Mouse (Mus musculus) heart, postnatal 0 days (tissue): ENCODE measurements around the gene Cdt1. TPM values are rescaled to one million over a fixed set of nuclear protein-coding genes. Genes with fewer than 3 reads are reported as not detected.

Experiments used
- ATAC-seq: fragments of 200-750 bp; cut with Nextera tagmentation; 2 replicates; pipeline ENCODE4 v1.8.0; 2017; ENCODE audit warnings: low read depth, moderate number of reproducible peaks, moderate library complexity; ENCODE audit not compliant: insufficient read depth
- DNase-seq: peaks from one replicate; pipeline ENCODE4 v3.0.0-alpha.2; 2016; ENCODE audit warnings: low spot score
- H3K27ac ChIP-seq: fragments of 300-500 bp; sonication (generic); 2 replicates; pipeline ENCODE4 v1.5.1; 2014; ENCODE audit warnings: low read depth, mild to moderate bottlenecking
- H3K27me3 ChIP-seq: fragments of 300-500 bp; sonication (generic); 2 replicates; pipeline ENCODE4 v1.6.1; 2014; ENCODE audit warnings: low read length, mixed read lengths; ENCODE audit not compliant: control insufficient read depth, insufficient read depth
- H3K36me3 ChIP-seq: fragments of 300-500 bp; sonication (generic); replicated peaks from 2 replicates; pipeline ENCODE4 v1.6.1; 2014; ENCODE audit warnings: low read length, mixed read lengths; ENCODE audit not compliant: control insufficient read depth, insufficient read depth
- H3K4me1 ChIP-seq: fragments of 300-500 bp; sonication (generic); 2 replicates; pipeline ENCODE4 v1.6.1; 2014; ENCODE audit warnings: antibody characterized with exemption; ENCODE audit not compliant: control insufficient read depth, insufficient read depth
- H3K4me2 ChIP-seq: fragments of 300-500 bp; sonication (generic); 2 replicates; pipeline ENCODE4 v1.6.1; 2014; ENCODE audit warnings: low read depth, mild to moderate bottlenecking, low read length, moderate library complexity
- H3K4me3 ChIP-seq: fragments of 300-500 bp; sonication (generic); 2 replicates; pipeline ENCODE4 v1.5.1; 2014; ENCODE audit warnings: low read depth, low read length
- H3K9ac ChIP-seq: fragments of 300-500 bp; sonication (generic); replicated peaks from 2 replicates; pipeline ENCODE4 v1.6.1; 2014; ENCODE audit warnings: low read depth, low read length, mixed read lengths
- H3K9me3 ChIP-seq: fragments of 300-500 bp; sonication (generic); replicated peaks from 2 replicates; pipeline ENCODE4 v1.6.1; 2016; ENCODE audit warnings: low read length; ENCODE audit not compliant: control insufficient read depth
- CTCF ChIP-seq: IDR thresholded peaks from 2 replicates; pipeline ENCODE4 v1.5.1; 2016; ENCODE audit warnings: antibody characterized with exemption, control low read depth, low read depth
- EP300 ChIP-seq: IDR thresholded peaks from 2 replicates; pipeline ENCODE4 v1.6.1; 2016; ENCODE audit warnings: antibody characterized with exemption, low read depth
- WGBS: fragments of 180-500 bp; shearing (Covaris S2); extraction: QIAGEN DNeasy Blood & Tissue Kit; methylation state at CpG from one replicate; pipeline ENCODE4 v1.1.7; 2014; 5-methylcytosine and 5-hydroxymethylcytosine counted together
- polyA plus RNA-seq: library from polyadenylated mRNA; unstranded; fragments of >200 nt; fragmentation: Nextera tagmentation; extraction: Ambion mirVana; gene quantifications from 2 replicates; pipeline ENCODE4 v1.2.1, GENCODE M21; 2015
- total RNA-seq: library from RNA; depleted of rRNA; stranded (reverse); fragments of >200 nt; gene quantifications from 2 replicates; pipeline ENCODE4 v1.2.3, GENCODE M21; 2014; ENCODE audit warnings: low replicate concordance

The Cdt1 gene
- total and polyA plus RNA-seq, 2 experiments from 2014 or later = 9.9 to 27.5 TPM

GRCm38 (mm10) chr8:122558671-122559349, 9.0 kb upstream of the Cdt1 start:
- peak; percentile 39; the same call in 1 of the 2 replicates for ATAC-seq
- Histone ChIP-seq H3K9ac (no peak overlapping the region), H3K36me3 (no peaks in the 10 kb centered on the region), H3K4me1 (no peaks in the 10 kb centered on the region), H3K27me3 (no peaks in the 10 kb centered on the region), H3K4me3 (no peak overlapping the region), H3K9me3 (no peaks in the 10 kb centered on the region), H3K4me2 (no peak overlapping the region), H3K27ac (no peak overlapping the region)
- peak; percentile 10; the same call in 1 of the 2 replicates for TF ChIP-seq CTCF
- no peak for TF ChIP-seq EP300
- no peak for DNase-seq
- 27% methylated on average over 8 of the region's 12 CpGs for WGBS

DNA sequence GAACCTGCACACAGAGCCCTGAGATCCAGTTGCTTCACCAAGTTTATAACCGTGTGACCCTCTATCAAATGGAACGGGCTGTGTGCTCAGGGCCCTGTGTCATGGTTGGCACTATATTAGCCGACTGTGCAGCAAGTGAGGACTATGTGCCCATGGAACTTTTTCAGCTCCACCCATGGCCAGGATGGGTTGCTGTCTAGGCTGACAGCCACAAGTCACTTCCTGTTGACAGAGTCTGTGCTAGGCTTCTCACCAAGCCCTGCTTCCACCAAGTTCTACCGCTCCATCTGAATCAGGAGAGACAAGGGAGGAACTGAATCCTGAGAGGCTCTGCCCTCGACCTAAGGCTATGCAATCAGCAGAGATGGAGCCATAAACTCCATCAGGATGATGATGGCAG, 6.6 kb upstream of the Cdt1 start:
- DNase-seq (no peak), ATAC-seq (no peak)
- no peaks in the 10 kb centered on the region for H3K36me3 ChIP-seq
- TF ChIP-seq EP300 (no peak), CTCF (no peak)
- H3K4me3 ChIP-seq = no peak overlapping the region
- no peaks in the 10 kb centered on the region for H3K4me1 ChIP-seq
- no peak overlapping the region for H3K27ac ChIP-seq
- WGBS = 65% methylated on average over 5 of the region's 5 CpGs
- no peaks in the 10 kb centered on the region for H3K27me3 ChIP-seq
- no peak overlapping the region for H3K4me2 ChIP-seq
- H3K9ac ChIP-seq = no peak overlapping the region
- no peaks in the 10 kb centered on the region for H3K9me3 ChIP-seq

- DNase-seq (no peak), ATAC-seq (no peak)
- Histone ChIP-seq H3K27me3 (no peaks in the 10 kb centered on the region), H3K4me1 (peaks cover 20% of the 10 kb centered on the region), H3K9ac (no peak overlapping the region), H3K4me2 (no peak overlapping the region), H3K27ac (no peak overlapping the region), H3K36me3 (no peaks in the 10 kb centered on the region), H3K9me3 (no peaks in the 10 kb centered on the region), H3K4me3 (no peak overlapping the region)
- TF ChIP-seq EP300 (no peak), CTCF (no peak)
- 78% methylated on average over 25 of the region's 25 CpGs for WGBS
Observed at GRCm38 (mm10) chr8:122564363-122565352, 3.2 kb upstream of the Cdt1 start.

DNA sequence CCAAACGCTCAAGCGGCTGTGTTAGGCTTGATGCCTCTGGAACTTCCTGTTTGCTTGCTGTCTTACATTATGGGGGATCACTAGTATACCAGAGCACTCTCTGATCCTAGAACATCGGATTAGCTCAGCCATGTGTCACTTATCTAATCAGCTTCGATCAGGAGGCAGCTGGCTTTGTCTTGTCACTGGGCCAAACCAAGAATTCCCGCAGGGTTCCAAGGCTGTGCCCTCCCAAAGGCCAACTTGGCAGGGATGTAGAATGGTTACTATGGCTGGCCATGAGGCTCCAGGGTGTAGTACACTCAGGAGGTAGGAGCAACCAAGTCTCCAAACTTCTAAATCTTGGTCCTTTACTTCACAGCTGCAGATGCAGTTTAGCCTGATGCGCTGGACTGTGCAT, 1.0 kb upstream of the Cdt1 start:
- DNase-seq = no peak
- H3K36me3 ChIP-seq = peaks cover 18% of the 10 kb centered on the region
- no peaks in the 10 kb centered on the region for H3K9me3 ChIP-seq
- no peak for TF ChIP-seq EP300
- no peak for TF ChIP-seq CTCF
- H3K4me2 ChIP-seq = peak overlapping the region; percentile 70
- H3K9ac ChIP-seq = peak overlapping the region; percentile 67; the same call in 1 of the 2 replicates
- 26% methylated on average over 6 of the region's 6 CpGs for WGBS
- ATAC-seq = no peak
- no peaks in the 10 kb centered on the region for H3K27me3 ChIP-seq
- H3K4me1 ChIP-seq = peaks cover 20% of the 10 kb centered on the region
- peak overlapping the region; percentile 57 for H3K4me3 ChIP-seq
- peak overlapping the region; percentile 94 for H3K27ac ChIP-seq

DNA sequence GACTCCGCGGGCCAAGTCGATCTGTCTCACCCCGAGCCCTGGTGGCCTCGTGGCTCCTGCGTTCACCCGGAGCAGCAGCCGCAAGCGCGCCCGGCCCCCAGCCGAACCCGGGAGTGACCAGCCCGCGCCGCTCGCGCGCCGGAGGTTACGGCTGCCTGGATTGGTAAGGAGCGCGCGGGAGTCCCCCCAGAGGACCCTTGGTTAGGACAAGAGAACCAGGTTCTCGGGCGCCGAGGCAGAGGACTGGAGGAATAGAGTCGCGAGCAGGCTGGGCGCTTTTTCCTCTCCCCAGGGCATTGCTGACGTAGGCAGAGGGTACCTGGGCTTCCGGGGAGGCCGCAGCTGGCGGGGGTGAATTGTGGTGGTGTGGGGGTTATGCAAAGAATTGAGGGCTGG, 292 bp downstream of the Cdt1 start:
- H3K4me1 ChIP-seq = peaks cover 20% of the 10 kb centered on the region
- peak overlapping the region; percentile 70 for H3K4me2 ChIP-seq
- ATAC-seq (peak; percentile 35), DNase-seq (no peak)
- under 1% methylated on average over 30 of the region's 34 CpGs for WGBS
- H3K9me3 ChIP-seq = no peaks in the 10 kb centered on the region
- peak overlapping the region; percentile 67 for H3K9ac ChIP-seq
- TF ChIP-seq CTCF (no peak), EP300 (0 out of 2 replicates have a peak, but pooled peaks have one; percentile 2)
- peak overlapping the region; percentile 94 for H3K27ac ChIP-seq
- peaks cover 28% of the 10 kb centered on the region for H3K36me3 ChIP-seq
- peak overlapping the region; percentile 57 for H3K4me3 ChIP-seq
- H3K27me3 ChIP-seq = no peaks in the 10 kb centered on the region
